Mouse (Mus musculus): ENCODE measurements around the gene Gng7. TPM values are rescaled to one million over a fixed set of nuclear protein-coding genes. Genes with fewer than 3 reads are reported as not detected.
A peak's percentile ranks its signal among the peaks of the same experiment; 100 is the strongest.

The Gng7 gene
- polyA plus RNA-seq, 1 experiment = 0.63 TPM

GRCm38 (mm10) chr10:80997332-80997731, 17.4 kb downstream of the Gng7 start:
- DNase-seq = no peak
- Histone ChIP-seq H3K27ac (ENCODE audit: control insufficient read depth, insufficient read depth, low read length) (no peak overlapping the region), H3K4me3 (ENCODE audit: control insufficient read depth, insufficient read depth, low read length) (no peak overlapping the region), H3K27me3 (ENCODE audit: control insufficient read depth, insufficient read depth, low read length) (no peaks in the 10 kb centered on the region), H3K4me1 (replicated peaks; ENCODE audit: control insufficient read depth, insufficient read depth, low read length) (peaks cover 7% of the 10 kb centered on the region), H3K36me3 (ENCODE audit: control insufficient read depth, insufficient read depth, low read length) (no peaks in the 10 kb centered on the region)
- 92% methylated on average over 8 of the region's 8 CpGs for WGBS
- no peak for TF ChIP-seq POLR2A (IDR thresholded peaks at IDR 0.05; ENCODE audit: control insufficient read depth, extremely low read depth, insufficient read depth, low read length, poor library complexity)
- no peak for TF ChIP-seq CTCF (IDR thresholded peaks at IDR 0.05; ENCODE audit: borderline replicate concordance, control insufficient read depth, extremely low read depth, insufficient read depth, low read length, poor library complexity)

GRCm38 (mm10) chr10:80996501-80996900, 18.2 kb downstream of the Gng7 start:
- Histone ChIP-seq H3K27ac (ENCODE audit: control insufficient read depth, insufficient read depth, low read length) (no peak overlapping the region), H3K27me3 (ENCODE audit: control insufficient read depth, insufficient read depth, low read length) (no peaks in the 10 kb centered on the region), H3K36me3 (ENCODE audit: control insufficient read depth, insufficient read depth, low read length) (no peaks in the 10 kb centered on the region), H3K4me1 (replicated peaks; ENCODE audit: control insufficient read depth, insufficient read depth, low read length) (peaks cover 7% of the 10 kb centered on the region), H3K4me3 (ENCODE audit: control insufficient read depth, insufficient read depth, low read length) (no peak overlapping the region)
- TF ChIP-seq CTCF (IDR thresholded peaks at IDR 0.05; ENCODE audit: borderline replicate concordance, control insufficient read depth, extremely low read depth, insufficient read depth, low read length, poor library complexity) = no peak
- TF ChIP-seq POLR2A (IDR thresholded peaks at IDR 0.05; ENCODE audit: control insufficient read depth, extremely low read depth, insufficient read depth, low read length, poor library complexity) = no peak
- 95% methylated on average over 8 of the region's 8 CpGs for WGBS
- no peak for DNase-seq

DNA sequence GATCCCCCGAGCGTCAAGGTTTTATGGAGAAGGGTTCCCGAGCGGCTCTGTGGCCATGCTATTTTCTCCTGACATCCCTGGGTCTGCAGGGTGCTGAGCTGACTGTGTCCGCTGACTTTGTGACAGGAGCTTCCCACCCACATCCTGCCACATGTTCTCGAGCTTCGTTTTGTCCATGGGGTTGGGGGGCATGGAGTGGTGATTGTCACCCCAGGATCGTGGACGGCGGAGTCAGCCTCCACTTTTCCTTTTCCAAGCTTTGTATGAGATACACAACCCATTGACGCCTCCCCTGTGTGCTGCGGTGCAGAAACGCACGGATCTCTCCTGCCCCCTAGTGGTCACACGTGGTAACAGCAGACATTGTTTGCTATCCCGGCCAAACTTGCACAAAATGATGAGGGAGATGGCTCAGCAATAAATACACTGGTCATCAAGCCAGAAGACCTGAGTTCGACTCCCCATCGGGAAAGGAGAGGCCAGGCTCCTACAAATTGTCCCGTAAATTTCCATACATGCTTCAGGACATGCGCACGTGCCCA, 19.6 kb downstream of the Gng7 start:
- WGBS = 12% methylated on average over 21 of the region's 21 CpGs
- Histone ChIP-seq H3K36me3 (ENCODE audit: control insufficient read depth, insufficient read depth, low read length) (no peaks in the 10 kb centered on the region), H3K27ac (ENCODE audit: control insufficient read depth, insufficient read depth, low read length) (no peak overlapping the region), H3K4me1 (replicated peaks; ENCODE audit: control insufficient read depth, insufficient read depth, low read length) (peaks cover 14% of the 10 kb centered on the region), H3K27me3 (ENCODE audit: control insufficient read depth, insufficient read depth, low read length) (no peaks in the 10 kb centered on the region), H3K4me3 (ENCODE audit: control insufficient read depth, insufficient read depth, low read length) (no peak overlapping the region)
- peak; percentile 77 for DNase-seq
- TF ChIP-seq CTCF (IDR thresholded peaks at IDR 0.05; ENCODE audit: borderline replicate concordance, control insufficient read depth, extremely low read depth, insufficient read depth, low read length, poor library complexity) (peak; percentile 94), POLR2A (IDR thresholded peaks at IDR 0.05; ENCODE audit: control insufficient read depth, extremely low read depth, insufficient read depth, low read length, poor library complexity) (no peak)

- Histone ChIP-seq H3K36me3 (ENCODE audit: control insufficient read depth, insufficient read depth, low read length) (no peaks in the 10 kb centered on the region), H3K4me3 (ENCODE audit: control insufficient read depth, insufficient read depth, low read length) (no peak overlapping the region), H3K4me1 (replicated peaks; ENCODE audit: control insufficient read depth, insufficient read depth, low read length) (peaks cover 15% of the 10 kb centered on the region), H3K27me3 (ENCODE audit: control insufficient read depth, insufficient read depth, low read length) (no peaks in the 10 kb centered on the region), H3K27ac (ENCODE audit: control insufficient read depth, insufficient read depth, low read length) (no peak overlapping the region)
- 54% methylated on average over 4 of the region's 4 CpGs for WGBS
- DNase-seq = no peak
- TF ChIP-seq POLR2A (IDR thresholded peaks at IDR 0.05; ENCODE audit: control insufficient read depth, extremely low read depth, insufficient read depth, low read length, poor library complexity) (no peak), CTCF (IDR thresholded peaks at IDR 0.05; ENCODE audit: borderline replicate concordance, control insufficient read depth, extremely low read depth, insufficient read depth, low read length, poor library complexity) (no peak)
Measured at GRCm38 (mm10) chr10:80994621-80995020, 20.1 kb downstream of the Gng7 start.

DNA sequence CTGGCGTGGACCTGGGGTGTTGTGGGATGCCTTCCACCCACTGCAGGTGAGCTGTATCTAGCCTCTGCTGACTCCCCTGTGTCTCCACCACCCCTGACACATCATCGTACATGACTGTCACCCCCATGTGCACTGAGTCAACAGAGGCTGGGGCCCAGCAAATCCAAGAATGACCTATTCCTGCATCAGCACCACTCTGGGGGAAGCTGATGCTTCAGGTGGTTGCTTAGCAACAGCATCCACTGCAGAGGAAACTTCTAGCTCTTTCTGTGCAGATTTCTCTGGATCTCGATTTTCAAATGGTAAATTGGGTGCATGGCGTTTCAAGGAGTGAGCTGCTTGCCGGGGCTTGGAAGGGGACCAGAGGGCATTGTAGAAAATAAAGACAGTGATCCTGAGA, 21.5 kb downstream of the Gng7 start:
- no peak for DNase-seq
- Histone ChIP-seq H3K4me3 (ENCODE audit: control insufficient read depth, insufficient read depth, low read length) (no peak overlapping the region), H3K4me1 (replicated peaks; ENCODE audit: control insufficient read depth, insufficient read depth, low read length) (peaks cover 20% of the 10 kb centered on the region), H3K27me3 (ENCODE audit: control insufficient read depth, insufficient read depth, low read length) (no peaks in the 10 kb centered on the region), H3K36me3 (ENCODE audit: control insufficient read depth, insufficient read depth, low read length) (no peaks in the 10 kb centered on the region), H3K27ac (ENCODE audit: control insufficient read depth, insufficient read depth, low read length) (no peak overlapping the region)
- WGBS = 91% methylated on average over 5 of the region's 5 CpGs
- TF ChIP-seq POLR2A (IDR thresholded peaks at IDR 0.05; ENCODE audit: control insufficient read depth, extremely low read depth, insufficient read depth, low read length, poor library complexity) (no peak), CTCF (IDR thresholded peaks at IDR 0.05; ENCODE audit: borderline replicate concordance, control insufficient read depth, extremely low read depth, insufficient read depth, low read length, poor library complexity) (no peak)

DNA sequence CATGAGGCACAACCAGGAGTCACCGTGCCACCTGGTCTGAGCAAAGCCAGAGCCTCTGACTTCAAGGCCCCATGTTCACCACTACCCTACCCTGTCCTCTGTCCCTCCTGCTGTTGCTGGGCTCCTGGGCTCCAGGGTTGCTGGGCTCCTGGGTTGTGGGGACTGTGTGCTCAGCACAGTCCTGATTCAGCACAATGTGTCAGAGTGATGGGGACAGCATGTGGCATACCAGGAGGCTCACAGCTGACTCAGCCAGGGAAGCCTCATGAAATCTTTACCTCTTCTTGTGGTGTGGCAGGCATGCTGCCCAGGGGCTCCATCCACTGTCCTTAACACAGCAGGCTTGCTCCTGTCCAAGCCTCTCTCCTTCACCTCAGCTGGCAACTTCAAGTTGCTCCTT, 22.8 kb downstream of the Gng7 start:
- no peak for DNase-seq
- WGBS = 100% methylated on average over 1 of the region's 1 CpGs
- Histone ChIP-seq H3K27ac (ENCODE audit: control insufficient read depth, insufficient read depth, low read length) (no peak overlapping the region), H3K4me1 (replicated peaks; ENCODE audit: control insufficient read depth, insufficient read depth, low read length) (peaks cover 25% of the 10 kb centered on the region), H3K4me3 (ENCODE audit: control insufficient read depth, insufficient read depth, low read length) (no peak overlapping the region), H3K36me3 (ENCODE audit: control insufficient read depth, insufficient read depth, low read length) (no peaks in the 10 kb centered on the region), H3K27me3 (ENCODE audit: control insufficient read depth, insufficient read depth, low read length) (no peaks in the 10 kb centered on the region)
- TF ChIP-seq POLR2A (IDR thresholded peaks at IDR 0.05; ENCODE audit: control insufficient read depth, extremely low read depth, insufficient read depth, low read length, poor library complexity) = no peak
- TF ChIP-seq CTCF (IDR thresholded peaks at IDR 0.05; ENCODE audit: borderline replicate concordance, control insufficient read depth, extremely low read depth, insufficient read depth, low read length, poor library complexity) = no peak

GRCm38 (mm10) chr10:80991007-80991406, 23.7 kb downstream of the Gng7 start:
- TF ChIP-seq CTCF (IDR thresholded peaks at IDR 0.05; ENCODE audit: borderline replicate concordance, control insufficient read depth, extremely low read depth, insufficient read depth, low read length, poor library complexity) = no peak
- TF ChIP-seq POLR2A (IDR thresholded peaks at IDR 0.05; ENCODE audit: control insufficient read depth, extremely low read depth, insufficient read depth, low read length, poor library complexity) = no peak
- Histone ChIP-seq H3K4me3 (ENCODE audit: control insufficient read depth, insufficient read depth, low read length) (no peak overlapping the region), H3K36me3 (ENCODE audit: control insufficient read depth, insufficient read depth, low read length) (no peaks in the 10 kb centered on the region), H3K4me1 (replicated peaks; ENCODE audit: control insufficient read depth, insufficient read depth, low read length) (peaks cover 28% of the 10 kb centered on the region), H3K27ac (ENCODE audit: control insufficient read depth, insufficient read depth, low read length) (no peak overlapping the region), H3K27me3 (ENCODE audit: control insufficient read depth, insufficient read depth, low read length) (no peaks in the 10 kb centered on the region)
- no peak for DNase-seq
- WGBS = 21% methylated on average over 3 of the region's 3 CpGs
